Mouse (Mus musculus) brown adipose tissue, adult 24 weeks (tissue): ENCODE data around the gene Usp8. TPM values are rescaled to one million over a fixed set of nuclear protein-coding genes. Genes with fewer than 3 reads are reported as not detected.

ENCODE experiments used
- H3K27ac ChIP-seq: fragments of 200-500 bp; replicated peaks from 2 replicates; pipeline ENCODE4 v1.5.1; 2012; ENCODE audit warnings: low read depth, mild to moderate bottlenecking, low read length
- H3K4me1 ChIP-seq: fragments of 200-500 bp; 2 replicates; pipeline ENCODE4 v1.6.1; 2012; ENCODE audit warnings: low read length, mixed read lengths; ENCODE audit not compliant: control insufficient read depth, insufficient read depth, insufficient read length
- H3K4me3 ChIP-seq: fragments of 200-500 bp; 2 replicates; pipeline ENCODE4 v1.5.1; 2012; ENCODE audit warnings: low read depth, mild to moderate bottlenecking, low read length, moderate library complexity; ENCODE audit not compliant: insufficient read depth
- polyA plus RNA-seq: library from polyadenylated mRNA; stranded (reverse); fragments of >200 nt; gene quantifications from 2 replicates; pipeline ENCODE4 v1.2.4, GENCODE M21; 2012; ENCODE audit not compliant: missing spikeins, insufficient read depth, insufficient read length

The Usp8 gene
- polyA plus RNA-seq, 1 experiment, result 66.5 TPM

- Histone ChIP-seq H3K4me1 (peaks cover 5% of the 10 kb centered on the region; the same call in 1 of the 2 replicates), H3K27ac (peak overlapping the region; percentile 26; the same call in 1 of the 2 replicates), H3K4me3 (no peak overlapping the region)
Measured at GRCm38 (mm10) chr2:126775951-126776350, 68.8 kb downstream of the Usp8 start.

DNA sequence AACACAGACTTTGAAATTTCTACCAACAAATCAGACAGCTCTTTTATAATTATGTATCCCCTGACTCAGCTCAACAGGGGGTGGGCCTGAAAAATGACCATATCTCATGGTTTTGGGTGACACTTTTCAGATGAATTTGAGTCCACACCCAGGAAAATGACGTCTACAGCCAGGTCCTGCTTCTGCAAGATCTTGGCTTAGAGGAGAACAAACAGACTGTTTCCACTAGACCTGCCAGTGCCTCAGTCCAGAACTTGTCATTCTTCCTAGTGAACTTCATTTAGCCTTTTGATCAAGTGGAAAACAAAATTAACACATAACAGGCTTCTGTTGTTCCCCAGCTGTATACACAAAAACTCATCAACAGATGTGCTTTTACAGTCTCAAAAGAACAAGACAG, 69.3 kb downstream of the Usp8 start:
- 0 out of 2 replicates have a peak overlapping the region, but pooled peaks have one; percentile 39 for H3K27ac ChIP-seq

DNA sequence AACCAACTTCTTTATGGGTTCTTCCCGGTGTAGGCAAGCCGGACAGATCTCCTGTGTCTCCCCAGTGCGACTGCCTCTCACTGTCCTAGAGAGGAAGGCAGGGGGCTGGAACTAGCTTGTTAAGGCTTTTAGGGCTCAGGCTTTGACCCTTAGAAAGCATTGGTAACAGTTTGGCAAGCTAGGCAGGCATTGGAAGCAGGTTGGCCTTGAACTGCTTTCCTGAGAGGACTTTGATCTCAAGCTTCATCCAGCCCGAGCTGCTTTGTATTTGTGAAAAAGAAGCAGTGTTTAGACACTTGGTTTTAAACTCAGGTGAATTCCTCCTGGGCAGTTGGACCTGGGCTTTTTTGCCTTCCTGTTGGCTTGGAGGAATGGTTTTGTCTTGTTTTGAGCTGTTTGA, 71.7 kb downstream of the Usp8 start:
- H3K4me3 ChIP-seq, result no peak overlapping the region
- peaks cover 5% of the 10 kb centered on the region; the same call in 1 of the 2 replicates for H3K4me1 ChIP-seq
- H3K27ac ChIP-seq, result no peak overlapping the region

More for the DNA sequence above, 69.3 kb downstream of the Usp8 start:
- peaks cover 5% of the 10 kb centered on the region; the same call in 1 of the 2 replicates for H3K4me1 ChIP-seq
- H3K4me3 ChIP-seq, result no peak overlapping the region

DNA sequence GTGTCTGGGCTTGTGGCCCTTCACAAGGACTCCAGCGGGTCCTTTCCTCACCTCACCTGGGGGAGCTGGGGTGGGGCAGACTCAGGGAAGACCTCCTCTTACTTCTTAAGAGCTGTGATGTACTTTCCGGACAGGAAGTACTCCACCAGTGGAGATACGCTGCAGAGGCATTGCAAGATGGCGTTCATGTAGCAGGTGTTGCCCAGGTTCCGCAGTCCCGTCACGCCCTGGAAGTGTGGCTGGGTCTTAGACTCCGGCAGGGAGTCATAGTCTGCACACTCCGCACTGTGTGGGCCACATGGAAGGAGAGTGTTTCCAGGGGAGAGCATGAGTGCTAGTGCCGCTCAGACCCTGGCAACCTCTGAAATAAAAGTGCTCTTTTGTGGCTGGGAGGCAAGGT, 73.2 kb downstream of the Usp8 start:
- Histone ChIP-seq H3K27ac (no peak overlapping the region), H3K4me3 (no peak overlapping the region), H3K4me1 (peaks cover 5% of the 10 kb centered on the region; the same call in 1 of the 2 replicates)

GRCm38 (mm10) chr2:126781478-126781877, 74.3 kb downstream of the Usp8 start:
- H3K4me3 ChIP-seq, result no peak overlapping the region
- no peak overlapping the region for H3K27ac ChIP-seq
- peaks cover under 1% of the 10 kb centered on the region; the same call in 1 of the 2 replicates for H3K4me1 ChIP-seq

DNA sequence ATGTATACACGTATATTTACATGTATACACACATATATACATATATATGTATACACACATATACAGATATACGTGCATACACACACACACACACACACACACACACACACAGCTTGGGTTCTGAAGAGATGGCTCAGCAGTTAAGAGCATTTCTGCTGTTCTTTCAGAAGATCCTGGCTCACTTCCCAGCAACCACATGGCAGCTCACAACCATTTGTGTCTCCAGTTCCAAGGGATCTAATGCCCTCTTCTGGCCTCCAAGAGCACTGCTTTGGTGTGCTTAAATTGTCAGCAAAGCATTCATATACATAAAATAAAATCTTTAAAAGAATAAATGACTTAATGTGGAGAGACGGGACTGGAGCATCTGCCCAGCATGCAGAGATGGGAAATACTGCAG, 75.3 kb downstream of the Usp8 start:
- H3K4me3 ChIP-seq, result no peak overlapping the region
- no peak overlapping the region for H3K27ac ChIP-seq
- no peaks in the 10 kb centered on the region for H3K4me1 ChIP-seq

GRCm38 (mm10) chr2:126783370-126783769, 76.2 kb downstream of the Usp8 start, which contains the start of gene Usp50:
Gene Usp50 (minus strand): TSS chr2:126783470.
- Histone ChIP-seq H3K27ac (no peak within 1 kb of the TSS), H3K4me1 (peaks cover 4% of the 10 kb centered on the region; the same call in 1 of the 2 replicates), H3K4me3 (no peak within 1 kb of the TSS)

DNA sequence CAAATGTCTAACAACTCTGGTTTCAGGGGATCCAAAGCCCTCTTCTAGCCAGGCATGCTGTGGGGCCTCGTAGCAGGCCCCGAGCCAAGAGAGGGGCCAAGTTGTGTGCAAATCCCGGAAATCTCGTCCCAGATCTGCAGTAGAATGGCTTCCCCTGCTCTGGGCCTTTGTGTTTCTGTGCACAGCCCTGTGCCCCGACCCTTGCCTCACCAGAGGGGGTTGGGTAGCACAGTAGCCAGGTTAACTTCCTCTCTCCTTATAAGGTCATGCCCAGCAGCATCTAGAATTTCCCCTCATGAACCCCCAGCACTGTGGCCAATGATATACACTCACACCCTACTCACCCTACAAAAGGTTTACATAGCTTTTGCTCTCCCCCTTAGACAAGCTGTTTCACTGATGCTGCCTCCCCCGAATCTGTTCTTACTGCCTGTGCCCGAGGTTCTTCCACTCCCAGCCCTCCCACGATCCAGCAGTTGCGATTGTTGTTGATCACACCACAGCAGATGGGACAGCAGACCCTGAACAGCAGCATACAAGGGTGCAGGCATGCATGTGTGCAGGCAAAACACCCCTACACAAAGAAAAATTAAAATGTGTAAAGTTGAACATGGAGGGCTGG, 80.7 kb downstream of the Usp8 start:
- no peak overlapping the region for H3K4me3 ChIP-seq
- H3K4me1 ChIP-seq, result peaks cover 4% of the 10 kb centered on the region; the same call in 1 of the 2 replicates
- H3K27ac ChIP-seq, result 0 out of 2 replicates have a peak overlapping the region, but pooled peaks have one; percentile 14

DNA sequence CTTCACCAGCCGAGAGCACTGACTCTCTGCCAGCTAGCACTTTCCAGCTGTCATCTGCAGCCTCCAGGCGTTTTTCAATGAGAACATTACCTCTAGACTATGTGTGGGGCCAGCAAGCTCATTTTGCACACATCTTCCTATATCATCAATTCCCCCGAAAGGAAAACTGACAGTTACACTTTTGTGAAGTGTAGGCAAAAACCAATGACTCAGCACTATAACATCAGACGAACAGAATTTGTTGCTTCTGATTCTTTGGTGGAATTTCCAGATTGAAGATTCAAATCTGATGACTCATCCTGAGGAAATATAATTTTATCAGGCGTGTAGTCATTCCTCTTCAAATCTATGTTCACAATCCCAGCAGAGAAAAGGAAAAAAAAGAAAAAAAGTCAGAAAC, 85.5 kb downstream of the Usp8 start:
- H3K4me3 ChIP-seq, result no peak overlapping the region
- H3K27ac ChIP-seq, result no peak overlapping the region
- peaks cover 4% of the 10 kb centered on the region; the same call in 1 of the 2 replicates for H3K4me1 ChIP-seq

GRCm38 (mm10) chr2:126795708-126796107, 88.6 kb downstream of the Usp8 start:
- Histone ChIP-seq H3K4me1 (no peaks in the 10 kb centered on the region), H3K4me3 (no peak overlapping the region), H3K27ac (no peak overlapping the region)

DNA sequence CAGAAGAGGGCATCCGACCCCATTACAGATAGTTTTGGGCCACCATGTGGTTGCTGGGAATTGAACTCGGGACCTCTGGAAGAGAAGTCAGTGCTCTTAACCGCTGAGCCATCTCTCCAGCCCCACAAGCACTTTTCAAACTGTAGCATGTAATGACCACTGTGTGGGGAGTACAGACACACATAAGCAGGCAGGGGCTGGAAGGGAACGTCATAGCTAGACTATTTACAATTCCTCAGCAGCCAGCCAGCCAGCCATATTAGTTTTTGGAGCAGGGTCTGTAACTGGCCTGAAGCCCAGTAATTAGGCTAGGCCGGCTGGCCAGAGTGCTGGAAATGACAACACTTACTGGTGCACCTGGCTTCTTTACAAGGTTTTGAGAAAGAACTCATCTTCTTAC, 91.3 kb downstream of the Usp8 start:
- H3K4me1 ChIP-seq, result no peaks in the 10 kb centered on the region
- H3K4me3 ChIP-seq, result no peak overlapping the region
- no peak overlapping the region for H3K27ac ChIP-seq

DNA sequence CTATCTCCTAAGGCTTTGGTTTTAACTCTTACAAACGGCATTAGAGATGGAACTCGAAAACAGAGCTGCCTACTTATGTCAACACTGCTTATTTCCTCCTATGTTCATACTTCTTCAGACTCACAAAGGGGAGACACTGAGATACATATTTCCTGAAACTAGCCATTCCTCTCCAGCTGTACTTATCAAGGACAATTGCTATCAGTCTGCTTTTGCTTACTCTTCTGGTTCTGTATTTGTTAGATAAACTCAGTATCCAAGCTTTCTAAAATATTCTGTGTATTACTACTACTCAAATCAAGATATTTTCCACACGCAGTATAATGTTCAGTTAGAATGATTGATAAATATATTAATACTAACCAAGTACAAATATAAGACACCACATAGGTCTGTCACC, 94.9 kb downstream of the Usp8 start:
- no peak overlapping the region for H3K27ac ChIP-seq

More for the DNA sequence above, 94.9 kb downstream of the Usp8 start:
- no peaks in the 10 kb centered on the region for H3K4me1 ChIP-seq
- no peak overlapping the region for H3K4me3 ChIP-seq

Other genes with a start within 250 kb of the Usp8 start
- 0.21 and 0.44 TPM in 2 replicates for gene Atp8b4, start 206.7 kb upstream of the Usp8 start, polyA plus RNA-seq
- 53.3 and 74.1 TPM in 2 replicates for gene Slc27a2, start 154.9 kb upstream of the Usp8 start, polyA plus RNA-seq
- gene Hdc, start 88.0 kb upstream of the Usp8 start, polyA plus RNA-seq, result 1.4 and 2.1 TPM in 2 replicates
- gene Gabpb1, start 31.0 kb upstream of the Usp8 start, polyA plus RNA-seq, result 4.0 and 6.6 TPM in 2 replicates
- 5.8 and 11.5 TPM in 2 replicates for gene Usp50, start 76.1 kb downstream of the Usp8 start, polyA plus RNA-seq
- 20.1 and 20.4 TPM in 2 replicates for gene Trpm7, start 168.9 kb downstream of the Usp8 start, polyA plus RNA-seq
- gene Sppl2a, start 225.9 kb downstream of the Usp8 start, polyA plus RNA-seq, result 39.5 and 43.1 TPM in 2 replicates